Mouse (Mus musculus) embryonic facial prominence, embryonic 14.5 days (tissue): ENCODE measurements at regions not wholly inside any gene's neighbourhood (a gene's known extent, or its start where the extent isn't known, plus 50 kb on each side); places are given as distances from the start of the nearest gene placed in this dataset.
"Not testable (repeated sequence)": the region's sequence is repeated elsewhere in the genome, so short reads cannot be mapped to it uniquely, and the experiment has no call there.

Source experiments
- ATAC-seq: fragments of 200-750 bp; cut with Nextera tagmentation; 2 replicates; pipeline ENCODE4 v1.8.0; 2017; ENCODE audit warnings: low read depth, moderate number of reproducible peaks, moderate TSS enrichment
- DNase-seq: peaks from one replicate; pipeline ENCODE4 v3.0.0-alpha.2; 2015; ENCODE audit warnings: low spot score
- H3K27ac ChIP-seq: fragments of 300-500 bp; sonication (generic); replicated peaks from 2 replicates; pipeline ENCODE4 v1.5.1; 2014; ENCODE audit warnings: low read depth, mild to moderate bottlenecking, low read length, moderate library complexity
- H3K27me3 ChIP-seq: fragments of 300-500 bp; sonication (generic); replicated peaks from 2 replicates; pipeline ENCODE4 v1.6.1; 2014; ENCODE audit warnings: low read length; ENCODE audit not compliant: control insufficient read depth, insufficient read depth
- H3K36me3 ChIP-seq: fragments of 300-500 bp; sonication (generic); 2 replicates; pipeline ENCODE4 v1.6.1; 2014; ENCODE audit warnings: low read length, mixed read lengths; ENCODE audit not compliant: control insufficient read depth, insufficient read depth
- H3K4me1 ChIP-seq: fragments of 300-500 bp; sonication (generic); 2 replicates; pipeline ENCODE4 v1.6.1; 2014; ENCODE audit warnings: antibody characterized with exemption, low read length; ENCODE audit not compliant: control insufficient read depth, insufficient read depth
- H3K4me2 ChIP-seq: fragments of 300-500 bp; sonication (generic); 2 replicates; pipeline ENCODE4 v1.6.1; 2014; ENCODE audit warnings: low read depth, mild to moderate bottlenecking, low read length, moderate library complexity, mixed read lengths
- H3K4me3 ChIP-seq: fragments of 300-500 bp; sonication (generic); 2 replicates; pipeline ENCODE4 v1.5.1; 2014; ENCODE audit warnings: low read depth, mild to moderate bottlenecking, low read length
- H3K9ac ChIP-seq: fragments of 300-500 bp; sonication (generic); 2 replicates; pipeline ENCODE4 v1.6.1; 2014; ENCODE audit warnings: low read depth, mild to moderate bottlenecking, low read length, moderate library complexity, mixed read lengths
- H3K9me3 ChIP-seq: fragments of 300-500 bp; sonication (generic); 2 replicates; pipeline ENCODE4 v1.6.1; 2016; ENCODE audit warnings: low read length; ENCODE audit not compliant: control insufficient read depth
- WGBS: fragments of 180-500 bp; shearing (Covaris S2); extraction: QIAGEN DNeasy Blood & Tissue Kit; methylation state at CpG from one replicate; pipeline ENCODE4 v1.1.7; 2014; 5-methylcytosine and 5-hydroxymethylcytosine counted together

- Histone ChIP-seq H3K4me1 (peaks cover 7% of the 10 kb centered on the region; the same call in 1 of the 2 replicates), H3K9me3 (no peaks in the 10 kb centered on the region), H3K27me3 (no peaks in the 10 kb centered on the region), H3K36me3 (no peaks in the 10 kb centered on the region), H3K27ac (no peak overlapping the region), H3K4me3 (no peak overlapping the region), H3K9ac (no peak overlapping the region), H3K4me2 (no peak overlapping the region)
- no peak for ATAC-seq
- no peak for DNase-seq
Measured at GRCm38 (mm10) chr12:46636888-46637287, 181.8 kb downstream of the Nova1 start.

- peak; percentile 78 for ATAC-seq
Measured at GRCm38 (mm10) chr12:46635125-46635772, 183.5 kb downstream of the Nova1 start.

GRCm38 (mm10) chr12:46634771-46635124 lies 184.0 kb downstream of the Nova1 start:
- Histone ChIP-seq H3K9me3 (no peaks in the 10 kb centered on the region), H3K4me3 (no peak overlapping the region), H3K27ac (no peak overlapping the region), H3K9ac (no peak overlapping the region), H3K27me3 (no peaks in the 10 kb centered on the region), H3K4me2 (no peak overlapping the region), H3K36me3 (no peaks in the 10 kb centered on the region), H3K4me1 (peaks cover 7% of the 10 kb centered on the region; the same call in 1 of the 2 replicates)
- ATAC-seq (no peak), DNase-seq (no peak)
- WGBS = 18% methylated on average over 1 of the region's 1 CpGs

More at GRCm38 (mm10) chr12:46635125-46635772, 183.5 kb downstream of the Nova1 start:
- H3K4me1 ChIP-seq = peaks cover 7% of the 10 kb centered on the region; the same call in 1 of the 2 replicates
- H3K27ac ChIP-seq = no peak overlapping the region
- H3K4me2 ChIP-seq = no peak overlapping the region
- H3K9me3 ChIP-seq = no peaks in the 10 kb centered on the region
- DNase-seq = peak; percentile 85
- WGBS = 17% methylated on average over 6 of the region's 6 CpGs
- no peaks in the 10 kb centered on the region for H3K27me3 ChIP-seq
- no peak overlapping the region for H3K9ac ChIP-seq
- H3K36me3 ChIP-seq = no peaks in the 10 kb centered on the region
- H3K4me3 ChIP-seq = no peak overlapping the region

- H3K9me3 ChIP-seq, H3K4me2 ChIP-seq, H3K27ac ChIP-seq, H3K9ac ChIP-seq, H3K36me3 ChIP-seq, ATAC-seq, DNase-seq, H3K4me3 ChIP-seq, H3K27me3 ChIP-seq, H3K4me1 ChIP-seq: not testable (repeated sequence)
Measured at GRCm38 (mm10) chr12:46632384-46632783, 186.3 kb downstream of the Nova1 start.

- Histone ChIP-seq H3K36me3 (no peaks in the 10 kb centered on the region), H3K9me3 (no peaks in the 10 kb centered on the region), H3K9ac (no peak overlapping the region), H3K27me3 (no peaks in the 10 kb centered on the region), H3K4me3 (no peak overlapping the region), H3K4me1 (no peaks in the 10 kb centered on the region), H3K27ac (no peak overlapping the region), H3K4me2 (no peak overlapping the region)
- ATAC-seq (no peak), DNase-seq (no peak)
- WGBS = 61% methylated on average over 2 of the region's 2 CpGs
Measured at GRCm38 (mm10) chr12:46627320-46627719, 191.4 kb downstream of the Nova1 start.

- ATAC-seq = no peak
- 85% methylated on average over 2 of the region's 2 CpGs for WGBS
Measured at GRCm38 (mm10) chr12:46611439-46611838, 207.3 kb downstream of the Nova1 start.

GRCm38 (mm10) chr12:46609580-46610311 lies 209.0 kb downstream of the Nova1 start:
- 0 out of 2 replicates have a peak, but pooled peaks have one; percentile 12 for ATAC-seq
- Histone ChIP-seq H3K4me2 (no peak overlapping the region), H3K27me3 (no peaks in the 10 kb centered on the region), H3K4me1 (no peaks in the 10 kb centered on the region), H3K36me3 (no peaks in the 10 kb centered on the region), H3K9me3 (no peaks in the 10 kb centered on the region), H3K4me3 (no peak overlapping the region), H3K9ac (no peak overlapping the region), H3K27ac (no peak overlapping the region)
- DNase-seq = peak; percentile 34
- 60% methylated on average over 12 of the region's 12 CpGs for WGBS

More at GRCm38 (mm10) chr12:46611439-46611838, 207.3 kb downstream of the Nova1 start:
- Histone ChIP-seq H3K27ac (no peak overlapping the region), H3K27me3 (no peaks in the 10 kb centered on the region), H3K9me3 (no peaks in the 10 kb centered on the region), H3K36me3 (no peaks in the 10 kb centered on the region), H3K4me3 (no peak overlapping the region), H3K4me1 (no peaks in the 10 kb centered on the region), H3K4me2 (no peak overlapping the region), H3K9ac (no peak overlapping the region)
- no peak for DNase-seq

GRCm38 (mm10) chr12:46608290-46608910 lies 210.3 kb downstream of the Nova1 start:
- Histone ChIP-seq H3K36me3 (no peaks in the 10 kb centered on the region), H3K9ac (no peak overlapping the region), H3K4me1 (no peaks in the 10 kb centered on the region), H3K27me3 (no peaks in the 10 kb centered on the region), H3K4me2 (no peak overlapping the region), H3K9me3 (no peaks in the 10 kb centered on the region), H3K27ac (no peak overlapping the region), H3K4me3 (no peak overlapping the region)
- DNase-seq (peak; percentile 8), ATAC-seq (no peak)
- 78% methylated on average over 10 of the region's 10 CpGs for WGBS
